Mouse (Mus musculus): ENCODE measurements at regions not wholly inside any gene's neighbourhood (a gene's known extent, or its start where the extent isn't known, plus 50 kb on each side); places are given as distances from the start of the nearest gene placed in this dataset.
A peak's percentile ranks its signal among the peaks of the same experiment; 100 is the strongest.

DNA sequence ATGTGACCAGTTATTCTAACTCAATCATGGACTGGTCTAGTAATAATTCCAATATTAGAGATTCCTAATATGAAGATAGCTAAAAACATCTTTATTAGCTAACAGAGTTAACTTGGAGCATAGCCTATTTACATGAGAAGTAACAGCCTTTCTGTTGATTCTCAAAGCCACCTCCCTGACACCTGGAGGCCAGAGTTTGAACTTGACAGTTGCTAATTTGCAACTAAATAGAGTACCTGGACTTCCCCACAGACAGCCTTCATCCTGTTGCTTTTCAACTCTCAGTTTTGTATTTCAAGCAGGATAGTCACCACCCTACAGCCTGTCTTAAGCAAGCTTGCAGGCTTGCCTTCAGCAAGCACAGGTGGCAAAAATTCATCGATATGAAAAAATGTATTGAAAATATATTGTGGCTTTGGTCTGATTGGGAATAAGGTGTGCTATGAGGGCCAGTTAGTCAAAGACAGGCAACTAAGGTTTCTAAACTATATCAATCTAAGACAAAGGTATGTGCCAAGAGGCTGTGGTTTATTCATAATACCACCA, 264.1 kb upstream of the Tet2 start:
- H3K4me3 ChIP-seq (ENCODE audit: control insufficient read depth in 1 of 2, insufficient read depth in 1 of 2, low read depth in 1 of 2, low read length in 2 of 2): no peak overlapping the region
- H3K27me3 ChIP-seq (ENCODE audit: control insufficient read depth, insufficient read depth, low read length): no peaks in the 10 kb centered on the region
- no peaks in the 10 kb centered on the region for H3K9me3 ChIP-seq (ENCODE audit: control insufficient read depth, low read length)
- no peaks in the 10 kb centered on the region for H3K4me1 ChIP-seq (ENCODE audit: control insufficient read depth in 2 of 2, insufficient read depth in 2 of 2, low read length in 2 of 2)
- no peak overlapping the region for H3K27ac ChIP-seq (replicated peaks in 1 of 2; ENCODE audit: control insufficient read depth in 1 of 2, insufficient read depth in 1 of 2, low read depth in 2 of 2, low read length in 2 of 2)
- no peak overlapping the region for H3K9ac ChIP-seq (ENCODE audit: low read length)
- WGBS: 73% methylated on average over 1 of the region's 1 CpGs
- H3K4me2 ChIP-seq (ENCODE audit: low read length): no peak overlapping the region
- no peaks in the 10 kb centered on the region for H3K36me3 ChIP-seq (ENCODE audit: control insufficient read depth, insufficient read depth, low read length)
- ATAC-seq (ENCODE audit: insufficient number of reproducible peaks, insufficient read depth, low FRiP score, low read depth): no peak

DNA sequence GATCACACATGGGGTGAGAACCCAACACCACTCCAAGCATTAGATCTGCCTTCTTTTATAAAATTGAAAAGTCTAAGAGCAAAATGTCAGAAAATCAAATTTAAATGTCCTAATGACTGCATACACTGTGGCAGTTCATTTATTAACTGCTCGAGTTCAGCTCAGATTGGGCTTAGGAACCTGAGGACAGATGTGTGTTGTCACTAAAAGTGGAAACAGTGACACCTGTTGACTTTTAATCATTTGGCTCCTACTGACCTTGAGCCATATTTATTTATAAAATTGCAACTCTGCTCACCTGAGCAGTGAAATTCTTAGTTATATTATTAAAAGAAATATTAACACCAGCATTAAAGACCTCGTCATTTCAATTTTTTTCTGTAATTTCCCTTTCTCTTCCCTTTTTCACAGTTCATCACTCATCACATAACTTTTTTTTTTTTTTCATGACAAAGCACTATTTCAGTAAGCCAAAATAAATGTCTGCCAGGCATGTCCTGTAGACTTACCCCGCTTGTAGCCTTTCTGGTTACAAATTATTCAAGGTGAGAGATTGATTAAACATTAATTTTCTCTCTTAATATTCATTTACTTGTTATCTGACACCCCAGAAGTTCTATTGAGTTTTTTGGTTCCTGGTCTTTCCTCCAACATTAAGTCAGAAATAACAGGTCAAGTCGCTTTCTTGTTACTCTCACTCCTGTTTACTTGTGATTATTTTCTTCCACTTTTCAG, 274.2 kb upstream of the Tet2 start:
- Histone ChIP-seq H3K27ac (replicated peaks in 1 of 2; ENCODE audit: control insufficient read depth in 1 of 2, insufficient read depth in 1 of 2, low read depth in 2 of 2, low read length in 2 of 2) (no peak overlapping the region), H3K4me3 (ENCODE audit: control insufficient read depth in 1 of 2, insufficient read depth in 1 of 2, low read depth in 1 of 2, low read length in 2 of 2) (no peak overlapping the region), H3K4me2 (ENCODE audit: low read length) (no peak overlapping the region), H3K9ac (ENCODE audit: low read length) (no peak overlapping the region), H3K36me3 (ENCODE audit: control insufficient read depth, insufficient read depth, low read length) (no peaks in the 10 kb centered on the region), H3K4me1 (ENCODE audit: control insufficient read depth in 2 of 2, insufficient read depth in 2 of 2, low read length in 2 of 2) (no peaks in the 10 kb centered on the region), H3K27me3 (ENCODE audit: control insufficient read depth, insufficient read depth, low read length) (no peaks in the 10 kb centered on the region), H3K9me3 (ENCODE audit: control insufficient read depth, low read length) (no peaks in the 10 kb centered on the region)
- 67% methylated on average over 4 of the region's 4 CpGs for WGBS
- no peak for ATAC-seq (ENCODE audit: insufficient number of reproducible peaks, insufficient read depth, low FRiP score, low read depth)

DNA sequence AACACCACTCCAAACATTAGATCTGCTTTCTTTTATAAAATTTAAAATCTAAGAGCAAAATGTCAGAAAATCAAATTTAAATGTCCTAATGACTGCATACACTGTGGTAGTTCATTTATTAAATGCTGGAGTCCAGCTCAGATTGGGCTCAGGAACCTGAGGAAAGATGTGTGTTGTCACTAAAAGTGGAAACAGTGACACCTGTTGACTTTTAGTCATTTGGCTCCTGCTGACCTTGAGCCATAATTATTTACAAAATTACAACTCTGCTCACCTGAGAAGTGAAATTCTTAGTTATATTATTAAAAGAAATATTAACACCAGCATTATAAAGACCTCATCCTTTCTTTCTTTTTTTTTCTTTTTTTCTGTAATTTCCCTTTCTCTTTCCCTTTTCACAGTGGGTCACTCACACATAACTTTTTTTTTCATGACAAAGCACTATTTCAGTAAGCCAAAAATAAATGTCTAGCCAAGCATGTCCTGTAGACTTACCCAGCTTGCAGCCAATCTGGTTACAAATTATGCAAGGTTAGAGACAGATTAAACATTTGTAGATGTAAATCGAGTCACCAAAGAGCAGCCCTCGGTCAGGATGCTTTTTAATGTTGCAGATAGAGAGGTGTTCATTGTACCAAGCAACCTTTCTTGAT, 288.9 kb upstream of the Tet2 start:
- Histone ChIP-seq H3K9ac (ENCODE audit: low read length) (no peak overlapping the region), H3K27ac (replicated peaks in 1 of 2; ENCODE audit: control insufficient read depth in 1 of 2, insufficient read depth in 1 of 2, low read depth in 2 of 2, low read length in 2 of 2) (no peak overlapping the region), H3K36me3 (ENCODE audit: control insufficient read depth, insufficient read depth, low read length) (no peaks in the 10 kb centered on the region), H3K27me3 (ENCODE audit: control insufficient read depth, insufficient read depth, low read length) (no peaks in the 10 kb centered on the region), H3K4me1 (ENCODE audit: control insufficient read depth in 2 of 2, insufficient read depth in 2 of 2, low read length in 2 of 2) (no peaks in the 10 kb centered on the region), H3K4me2 (ENCODE audit: low read length) (no peak overlapping the region), H3K4me3 (ENCODE audit: control insufficient read depth in 1 of 2, insufficient read depth in 1 of 2, low read depth in 1 of 2, low read length in 2 of 2) (no peak overlapping the region), H3K9me3 (ENCODE audit: control insufficient read depth, low read length) (no peaks in the 10 kb centered on the region)
- WGBS: 60% methylated on average over 2 of the region's 2 CpGs
- no peak for ATAC-seq (ENCODE audit: insufficient number of reproducible peaks, insufficient read depth, low FRiP score, low read depth)

DNA sequence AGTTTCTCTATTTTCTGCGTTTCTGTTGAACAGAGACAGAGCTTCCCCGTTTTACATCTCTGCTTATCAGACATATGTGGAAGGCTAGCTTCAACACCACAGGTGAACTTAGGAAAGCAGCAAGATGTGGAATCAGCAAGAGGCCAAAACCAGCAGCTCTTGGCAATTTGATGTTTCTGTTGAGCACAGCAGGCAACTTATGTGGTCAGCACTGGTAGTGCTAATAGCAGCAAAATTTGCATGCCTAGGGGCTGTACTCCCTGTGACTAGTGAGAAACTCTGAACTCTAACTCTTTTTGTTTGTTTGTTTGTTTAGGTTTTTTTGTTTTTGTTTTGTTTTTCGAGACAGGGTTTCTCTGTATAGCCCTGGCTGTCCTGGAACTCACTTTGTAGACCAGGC, 289.5 kb upstream of the Tet2 start:
- Histone ChIP-seq H3K9ac (ENCODE audit: low read length) (no peak overlapping the region), H3K27ac (replicated peaks in 1 of 2; ENCODE audit: control insufficient read depth in 1 of 2, insufficient read depth in 1 of 2, low read depth in 2 of 2, low read length in 2 of 2) (no peak overlapping the region), H3K4me1 (ENCODE audit: control insufficient read depth in 2 of 2, insufficient read depth in 2 of 2, low read length in 2 of 2) (no peaks in the 10 kb centered on the region), H3K9me3 (ENCODE audit: control insufficient read depth, low read length) (no peaks in the 10 kb centered on the region), H3K36me3 (ENCODE audit: control insufficient read depth, insufficient read depth, low read length) (no peaks in the 10 kb centered on the region), H3K27me3 (ENCODE audit: control insufficient read depth, insufficient read depth, low read length) (no peaks in the 10 kb centered on the region), H3K4me2 (ENCODE audit: low read length) (no peak overlapping the region), H3K4me3 (ENCODE audit: control insufficient read depth in 1 of 2, insufficient read depth in 1 of 2, low read depth in 1 of 2, low read length in 2 of 2) (no peak overlapping the region)
- no peak for ATAC-seq (ENCODE audit: insufficient number of reproducible peaks, insufficient read depth, low FRiP score, low read depth)
- WGBS: 80% methylated on average over 3 of the region's 3 CpGs

DNA sequence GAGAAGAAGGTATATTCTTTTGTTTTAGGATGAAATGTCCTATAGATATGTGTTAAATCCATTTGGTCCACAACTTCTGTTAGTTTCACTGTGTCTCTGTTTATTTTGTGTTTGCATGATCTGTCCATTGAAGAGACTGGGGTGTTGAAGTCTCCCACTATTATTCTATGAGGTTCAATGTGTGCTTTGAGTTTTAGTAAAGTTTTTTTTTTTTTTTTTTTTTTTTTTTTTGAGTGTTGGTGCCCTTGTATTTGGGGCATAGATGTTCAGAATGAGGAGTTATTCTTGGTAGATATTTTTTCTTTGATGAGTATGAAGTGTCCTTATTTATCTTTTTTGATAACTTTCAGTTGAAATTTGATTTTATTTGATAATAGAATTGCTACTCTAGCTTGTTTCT, 301.4 kb upstream of the Tet2 start:
- Histone ChIP-seq H3K4me1 (ENCODE audit: control insufficient read depth in 2 of 2, insufficient read depth in 2 of 2, low read length in 2 of 2) (no peaks in the 10 kb centered on the region), H3K9ac (ENCODE audit: low read length) (no peak overlapping the region), H3K4me2 (ENCODE audit: low read length) (no peak overlapping the region), H3K27me3 (ENCODE audit: control insufficient read depth, insufficient read depth, low read length) (no peaks in the 10 kb centered on the region), H3K27ac (replicated peaks in 1 of 2; ENCODE audit: control insufficient read depth in 1 of 2, insufficient read depth in 1 of 2, low read depth in 2 of 2, low read length in 2 of 2) (no peak overlapping the region), H3K36me3 (ENCODE audit: control insufficient read depth, insufficient read depth, low read length) (no peaks in the 10 kb centered on the region), H3K9me3 (ENCODE audit: control insufficient read depth, low read length) (no peaks in the 10 kb centered on the region), H3K4me3 (ENCODE audit: control insufficient read depth in 1 of 2, insufficient read depth in 1 of 2, low read depth in 1 of 2, low read length in 2 of 2) (no peak overlapping the region)
- no peak for ATAC-seq (ENCODE audit: insufficient number of reproducible peaks, insufficient read depth, low FRiP score, low read depth)

DNA sequence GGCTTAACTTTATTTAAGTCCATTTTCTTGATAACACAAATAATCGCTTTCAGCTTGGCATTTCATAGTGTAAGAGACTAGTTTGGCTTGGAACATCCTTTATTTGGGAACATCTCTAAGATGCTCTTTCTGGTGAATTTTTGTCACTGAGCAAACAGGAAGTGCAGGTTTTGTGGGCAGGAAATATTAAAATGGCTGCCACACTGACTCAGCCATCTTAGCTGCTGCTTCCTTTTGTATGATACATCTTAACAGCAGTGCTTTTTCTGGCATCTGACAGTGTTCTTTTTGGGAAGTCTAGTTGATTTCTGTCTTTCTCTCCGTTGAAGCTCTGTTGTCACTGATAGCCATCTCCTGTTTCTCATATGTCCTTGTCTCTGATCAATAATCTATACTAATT, 329.4 kb upstream of the Tet2 start:
- Histone ChIP-seq H3K36me3 (ENCODE audit: control insufficient read depth, insufficient read depth, low read length) (no peaks in the 10 kb centered on the region), H3K4me1 (ENCODE audit: control insufficient read depth in 2 of 2, insufficient read depth in 2 of 2, low read length in 2 of 2) (peaks cover 2 to 5% of the 10 kb centered on the region in 2 experiments; a peak in 2 of 4 replicates), H3K4me3 (ENCODE audit: control insufficient read depth in 1 of 2, insufficient read depth in 1 of 2, low read depth in 1 of 2, low read length in 2 of 2) (no peak overlapping the region), H3K9me3 (ENCODE audit: control insufficient read depth, low read length) (no peaks in the 10 kb centered on the region), H3K27me3 (ENCODE audit: control insufficient read depth, insufficient read depth, low read length) (no peaks in the 10 kb centered on the region), H3K27ac (replicated peaks in 1 of 2; ENCODE audit: control insufficient read depth in 1 of 2, insufficient read depth in 1 of 2, low read depth in 2 of 2, low read length in 2 of 2) (no peak overlapping the region), H3K4me2 (ENCODE audit: low read length) (no peak overlapping the region), H3K9ac (ENCODE audit: low read length) (no peak overlapping the region)
- 80% methylated on average over 2 of the region's 2 CpGs for WGBS
- ATAC-seq (ENCODE audit: insufficient number of reproducible peaks, insufficient read depth, low FRiP score, low read depth): no peak

DNA sequence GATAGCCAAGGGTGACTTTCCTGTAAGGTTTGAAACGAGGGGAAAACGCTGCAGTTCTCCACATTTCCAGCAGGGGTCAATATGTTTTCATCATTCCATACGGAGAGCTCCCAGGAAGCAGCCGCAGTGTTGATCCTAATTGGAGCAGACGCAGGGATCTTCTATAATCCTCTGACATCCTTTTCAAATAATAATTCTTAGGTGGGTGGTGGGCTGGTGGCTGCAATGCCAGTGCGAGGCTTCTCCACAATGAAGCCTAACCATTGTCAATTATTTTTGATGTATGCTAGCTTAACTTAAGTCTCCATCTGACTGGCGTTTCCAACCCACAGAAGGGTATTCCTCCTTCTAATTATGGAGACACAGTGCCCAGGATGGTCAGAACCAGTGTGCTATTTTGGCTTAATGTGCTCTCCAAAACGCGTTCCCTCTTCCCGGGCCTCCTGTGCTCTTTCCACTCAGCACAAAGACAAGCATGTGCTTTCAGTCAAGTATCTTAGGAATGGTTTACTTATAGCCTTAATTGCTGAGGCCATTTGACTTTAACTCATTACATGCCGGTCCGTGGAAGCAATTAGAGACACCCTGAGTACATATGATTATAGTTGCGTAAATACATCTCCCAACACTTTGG, 331.6 kb upstream of the Tet2 start:
- no peak overlapping the region for H3K9ac ChIP-seq (ENCODE audit: low read length)
- peak; percentile 59; the same call in 1 of the 2 replicates for ATAC-seq (ENCODE audit: insufficient number of reproducible peaks, insufficient read depth, low FRiP score, low read depth)
- 13% methylated on average over 13 of the region's 13 CpGs for WGBS

More for the DNA sequence above, 331.6 kb upstream of the Tet2 start:
- Histone ChIP-seq H3K27ac (replicated peaks in 1 of 2; ENCODE audit: control insufficient read depth in 1 of 2, insufficient read depth in 1 of 2, low read depth in 2 of 2, low read length in 2 of 2) (peak overlapping the region; percentile 17 to 41; a peak in 1 of 4 replicates), H3K4me3 (ENCODE audit: control insufficient read depth in 1 of 2, insufficient read depth in 1 of 2, low read depth in 1 of 2, low read length in 2 of 2) (peak overlapping the region in 1 of 2 experiments; percentile 6; a peak in 1 of 4 replicates), H3K36me3 (ENCODE audit: control insufficient read depth, insufficient read depth, low read length) (no peaks in the 10 kb centered on the region), H3K27me3 (ENCODE audit: control insufficient read depth, insufficient read depth, low read length) (no peaks in the 10 kb centered on the region), H3K4me2 (ENCODE audit: low read length) (peak overlapping the region; percentile 53), H3K4me1 (ENCODE audit: control insufficient read depth in 2 of 2, insufficient read depth in 2 of 2, low read length in 2 of 2) (peaks cover 2 to 5% of the 10 kb centered on the region in 2 experiments; a peak in 2 of 4 replicates), H3K9me3 (ENCODE audit: control insufficient read depth, low read length) (no peaks in the 10 kb centered on the region)
